Mouse (Mus musculus): ENCODE data around the gene Vmn1r181. TPM values are rescaled to one million over a fixed set of nuclear protein-coding genes. Genes with fewer than 3 reads are reported as not detected.
"Not testable (repeated sequence)": the region's sequence is repeated elsewhere in the genome, so short reads cannot be mapped to it uniquely, and the experiment has no call there.

Gene Vmn1r181
- polyA plus RNA-seq (2016; fragmentation: Nextera tagmentation; extraction: Ambion mirVana) = not detected in 2 replicates

DNA sequence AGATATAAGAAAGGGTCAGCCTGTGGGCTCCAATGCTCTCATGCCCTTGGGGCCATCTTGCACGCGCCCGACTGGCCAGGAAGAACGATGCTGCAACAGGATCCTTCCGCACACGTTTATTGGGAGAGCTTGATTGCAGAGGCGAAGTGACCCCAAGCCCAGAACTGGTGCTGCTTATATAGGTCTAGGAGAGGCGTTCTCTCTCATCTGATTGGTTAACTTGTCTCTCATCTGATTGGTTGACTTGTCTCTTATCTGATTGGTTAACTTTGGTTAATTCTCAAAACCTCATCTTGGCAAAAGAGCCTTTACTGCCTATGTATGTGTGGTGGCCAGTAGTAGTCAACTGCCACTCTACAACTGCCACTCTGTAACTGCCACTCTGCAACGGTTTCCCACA lies at the start of gene Vmn1r181:
Vmn1r181 (plus strand) TSS at position 301 of the 400 bp plus-strand sequence.
- not testable (repeated sequence) for DNase-seq (ENCODE audit: low spot score); H3K27ac ChIP-seq; H3K36me3 ChIP-seq; H3K27me3 ChIP-seq (ENCODE audit: insufficient read depth, poor library complexity, severe bottlenecking); H3K4me1 ChIP-seq; H3K4me3 ChIP-seq
- H3K9me3 ChIP-seq = peaks cover 14% of the 10 kb centered on the region; the same call in 1 of the 2 replicates
- 75% methylated on average over 9 of the region's 9 CpGs for WGBS

DNA sequence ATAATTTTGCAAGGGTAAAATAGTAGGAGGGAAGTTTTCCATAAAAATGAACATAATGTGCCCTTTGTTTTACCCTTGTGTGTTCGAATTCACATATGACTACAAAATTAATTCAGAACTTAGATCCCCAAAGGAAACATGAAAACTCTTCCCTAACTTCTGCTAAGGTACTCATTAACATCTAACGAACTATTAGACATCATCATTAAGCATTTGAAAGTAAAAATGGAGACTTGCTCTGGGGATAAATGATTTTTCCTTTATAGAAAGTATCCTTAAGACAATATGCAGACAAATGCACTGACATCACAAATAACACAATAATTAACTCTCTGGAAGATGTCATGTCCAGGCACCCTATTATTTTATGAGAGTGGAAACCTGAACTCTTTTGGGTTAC lies 47.7 kb upstream of the Vmn1r181 start, which contains the start of gene Vmn1r179:
Vmn1r179 (plus strand) TSS at position 301 of the 400 bp plus-strand sequence.
- no peaks in the 10 kb centered on the region for H3K36me3 ChIP-seq
- DNase-seq (ENCODE audit: low spot score) = no peak
- WGBS = 45% methylated on average over 2 of the region's 2 CpGs
- H3K4me1 ChIP-seq = no peaks in the 10 kb centered on the region
- H3K27ac ChIP-seq = no peak within 1 kb of the TSS
- H3K9me3 ChIP-seq = peaks cover 7% of the 10 kb centered on the region
- H3K27me3 ChIP-seq (ENCODE audit: insufficient read depth, poor library complexity, severe bottlenecking) = no peaks in the 10 kb centered on the region
- no peak within 1 kb of the TSS for H3K4me3 ChIP-seq

DNA sequence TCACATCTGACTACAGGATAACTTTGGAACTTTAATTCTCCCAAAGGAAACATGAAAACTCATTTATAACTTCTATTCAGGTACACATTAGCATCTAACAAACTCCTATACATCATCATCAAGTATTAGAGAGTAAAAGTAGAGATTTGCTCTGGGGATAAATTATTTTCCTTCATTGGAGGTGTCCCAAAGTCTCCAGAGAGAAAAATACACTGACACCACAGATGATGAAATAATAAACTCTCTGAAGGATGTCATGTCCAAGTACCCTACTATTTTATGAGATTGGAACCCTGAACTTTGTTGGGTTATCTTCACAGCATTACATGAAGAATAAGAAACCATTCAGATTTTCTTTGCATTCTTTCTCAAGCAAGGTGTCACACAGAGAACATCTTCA lies 24.1 kb upstream of the Vmn1r181 start, which contains the start of gene Vmn1r180:
Vmn1r180 (plus strand) TSS at position 301 of the 400 bp plus-strand sequence.
- no peak for DNase-seq (ENCODE audit: low spot score)
- Histone ChIP-seq H3K36me3 (no peaks in the 10 kb centered on the region), H3K27me3 (ENCODE audit: insufficient read depth, poor library complexity, severe bottlenecking) (no peaks in the 10 kb centered on the region), H3K4me3 (no peak within 1 kb of the TSS), H3K4me1 (no peaks in the 10 kb centered on the region), H3K27ac (no peak within 1 kb of the TSS), H3K9me3 (0 out of 2 replicates have a peak, but pooled peaks cover 4% of the 10 kb centered on the region)

DNA sequence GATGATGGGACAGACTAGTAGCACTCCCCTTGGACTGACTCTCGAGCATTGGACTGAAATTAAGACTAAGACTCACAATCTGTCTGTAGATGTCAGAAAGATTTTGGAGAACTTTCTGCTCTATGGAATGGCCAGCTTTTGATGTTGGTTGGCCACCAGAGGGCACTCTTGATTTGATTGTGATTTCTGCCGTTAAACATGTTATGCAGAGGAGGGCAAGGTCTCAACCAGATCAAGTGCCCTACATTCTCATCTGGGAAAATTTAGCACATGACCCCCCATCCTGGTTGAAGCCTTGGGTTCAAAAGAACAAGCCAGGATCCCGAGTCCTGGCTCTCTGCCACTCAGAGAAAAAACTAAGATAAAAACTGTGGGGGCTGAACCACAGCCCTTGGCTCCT lies 6.4 kb upstream of the Vmn1r181 start:
- peaks cover 17% of the 10 kb centered on the region for H3K9me3 ChIP-seq
- not testable (repeated sequence) for H3K27ac ChIP-seq; DNase-seq (ENCODE audit: low spot score); H3K27me3 ChIP-seq (ENCODE audit: insufficient read depth, poor library complexity, severe bottlenecking); H3K36me3 ChIP-seq; H3K4me3 ChIP-seq; H3K4me1 ChIP-seq
- WGBS = 50% methylated on average over 3 of the region's 3 CpGs

DNA sequence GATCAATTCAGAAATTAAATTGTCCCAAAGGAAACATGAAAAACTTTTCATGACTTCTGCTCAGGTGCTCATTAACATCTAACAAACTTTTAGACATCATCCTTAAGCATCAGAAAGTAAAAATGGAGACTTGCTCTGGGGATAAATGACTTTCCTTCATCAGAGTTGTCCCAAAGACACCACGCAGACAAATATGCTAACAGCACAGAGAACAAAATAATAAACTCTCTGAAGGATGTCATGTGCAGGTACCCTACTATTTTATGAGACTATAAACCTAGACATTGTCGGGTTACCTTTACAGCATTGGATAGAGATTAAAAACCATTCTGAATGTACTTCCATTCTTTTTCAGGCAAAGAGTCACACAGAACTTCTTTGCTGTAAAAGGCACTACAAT lies 27.0 kb downstream of the Vmn1r181 start, which contains the start of gene V1rd19:
V1rd19 (plus strand) TSS at position 301 of the 400 bp plus-strand sequence.
- Histone ChIP-seq H3K9me3 (peaks cover 13% of the 10 kb centered on the region), H3K27me3 (ENCODE audit: insufficient read depth, poor library complexity, severe bottlenecking) (no peaks in the 10 kb centered on the region), H3K36me3 (no peaks in the 10 kb centered on the region), H3K27ac (no peak within 1 kb of the TSS), H3K4me3 (no peak within 1 kb of the TSS), H3K4me1 (no peaks in the 10 kb centered on the region)
- WGBS = 61% methylated on average over 2 of the region's 2 CpGs
- no peak for DNase-seq (ENCODE audit: low spot score)

Other genes starting within 250 kb of the Vmn1r181 start
- gene Vmn1r174, start 222.3 kb upstream of the Vmn1r181 start, polyA plus RNA-seq (2016; fragmentation: Nextera tagmentation; extraction: Ambion mirVana) = not detected in 2 replicates
- not detected in 2 replicates for gene Vmn1r175, start 164.0 kb upstream of the Vmn1r181 start, polyA plus RNA-seq (2016; fragmentation: Nextera tagmentation; extraction: Ambion mirVana)
- not detected in 2 replicates for gene Vmn1r176, start 137.2 kb upstream of the Vmn1r181 start, polyA plus RNA-seq (2016; fragmentation: Nextera tagmentation; extraction: Ambion mirVana)
- not detected in 2 replicates for gene Vmn1r177, start 108.2 kb upstream of the Vmn1r181 start, polyA plus RNA-seq (2016; fragmentation: Nextera tagmentation; extraction: Ambion mirVana)
- gene Vmn1r178, start 82.6 kb upstream of the Vmn1r181 start, polyA plus RNA-seq (2016; fragmentation: Nextera tagmentation; extraction: Ambion mirVana) = not detected in 2 replicates
- not detected in 2 replicates for gene Vmn1r179, start 47.6 kb upstream of the Vmn1r181 start, polyA plus RNA-seq (2016; fragmentation: Nextera tagmentation; extraction: Ambion mirVana)
- gene Vmn1r180, start 24.0 kb upstream of the Vmn1r181 start, polyA plus RNA-seq (2016; fragmentation: Nextera tagmentation; extraction: Ambion mirVana) = not detected in 2 replicates
- not detected in 2 replicates for gene V1rd19, start 27.1 kb downstream of the Vmn1r181 start, polyA plus RNA-seq (2016; fragmentation: Nextera tagmentation; extraction: Ambion mirVana)
- not detected in 2 replicates for gene Vmn1r183, start 78.6 kb downstream of the Vmn1r181 start, polyA plus RNA-seq (2016; fragmentation: Nextera tagmentation; extraction: Ambion mirVana)
- 19.3 and 19.8 TPM in 2 replicates for gene Zfp180, start 107.3 kb downstream of the Vmn1r181 start, polyA plus RNA-seq (2016; fragmentation: Nextera tagmentation; extraction: Ambion mirVana)
- 4.6 and 5.0 TPM in 2 replicates for gene Zfp112, start 137.7 kb downstream of the Vmn1r181 start, polyA plus RNA-seq (2016; fragmentation: Nextera tagmentation; extraction: Ambion mirVana)
- 8.1 and 11.5 TPM in 2 replicates for gene Zfp235, start 159.6 kb downstream of the Vmn1r181 start, polyA plus RNA-seq (2016; fragmentation: Nextera tagmentation; extraction: Ambion mirVana)
- 4.7 and 5.0 TPM in 2 replicates for gene Zfp114, start 200.4 kb downstream of the Vmn1r181 start, polyA plus RNA-seq (2016; fragmentation: Nextera tagmentation; extraction: Ambion mirVana)
- gene Zfp111, start 236.8 kb downstream of the Vmn1r181 start, polyA plus RNA-seq (2016; fragmentation: Nextera tagmentation; extraction: Ambion mirVana) = 7.3 and 8.4 TPM in 2 replicates

Measured in heart, embryonic 10.5 days (tissue).